Mouse (Mus musculus) CD4-positive, CD25-positive, alpha-beta regulatory T cell, adult 4 months (primary cell): ENCODE measurements around the gene Hbb-y. TPM values are rescaled to one million over a fixed set of nuclear protein-coding genes. Genes with fewer than 3 reads are reported as not detected.
"Not testable (repeated sequence)": the region's sequence is repeated elsewhere in the genome, so short reads cannot be mapped to it uniquely, and the experiment has no call there.

Source experiments
- ATAC-seq: one replicate; pipeline ENCODE4 v1.8.0; 2017
- polyA plus RNA-seq, 2 experiments: library from polyadenylated mRNA; unstranded; fragments of 100-300 nt; shearing (Covaris generic); gene quantifications; one replicate each; pipeline ENCODE4 v1.2.1; 2017

Hbb-y gene
- polyA plus RNA-seq, 2 experiments from 2014 or later: not detected

DNA sequence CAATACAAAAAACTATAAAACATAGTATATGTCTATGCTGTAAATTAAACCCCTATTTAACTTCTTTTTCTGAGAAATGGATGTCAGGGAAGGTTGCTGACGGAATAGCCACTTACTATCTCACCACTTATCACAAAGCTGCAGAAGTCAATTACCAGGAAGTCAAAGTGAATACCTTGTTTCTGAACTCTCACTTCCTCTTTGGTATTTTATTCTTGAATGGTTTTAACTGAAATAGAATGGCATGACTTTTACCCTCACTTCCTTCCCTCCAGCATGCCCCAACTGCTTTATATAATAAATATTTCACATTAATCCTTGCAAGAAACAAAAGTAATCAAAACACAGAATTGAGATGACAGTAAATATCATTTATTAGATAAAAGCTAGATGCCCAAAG is 40.8 kb downstream of the Hbb-y start:
- no peak for ATAC-seq

DNA sequence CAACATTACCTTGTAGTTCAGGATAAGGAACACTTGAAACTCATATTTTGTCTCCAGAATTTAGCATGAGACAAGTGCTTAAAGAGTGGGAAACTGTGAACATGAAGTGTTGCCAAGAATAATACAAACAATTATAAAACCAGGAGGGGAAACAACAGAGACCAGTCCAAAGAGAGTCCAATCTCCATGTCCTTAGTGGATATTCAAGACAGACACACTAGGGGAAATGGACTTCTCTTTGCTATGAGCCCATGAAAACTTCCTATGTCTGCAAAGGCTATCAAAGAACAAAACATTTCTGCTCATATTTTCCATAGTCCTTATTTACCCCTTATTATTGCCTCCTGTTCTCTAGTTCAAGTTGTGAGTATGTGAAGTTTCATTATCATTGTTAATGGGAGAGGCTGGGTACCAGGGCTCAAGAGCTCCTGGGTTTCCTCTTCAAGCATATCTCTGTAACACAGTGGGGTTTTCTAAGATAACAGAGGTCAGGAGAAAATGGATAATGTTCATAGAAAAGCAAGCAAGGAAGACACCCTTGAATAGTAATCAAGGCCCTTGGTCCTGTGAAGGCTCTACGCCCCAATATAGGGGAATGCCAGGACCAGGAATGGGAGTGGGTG is 41.7 kb downstream of the Hbb-y start:
- no peak for ATAC-seq

DNA sequence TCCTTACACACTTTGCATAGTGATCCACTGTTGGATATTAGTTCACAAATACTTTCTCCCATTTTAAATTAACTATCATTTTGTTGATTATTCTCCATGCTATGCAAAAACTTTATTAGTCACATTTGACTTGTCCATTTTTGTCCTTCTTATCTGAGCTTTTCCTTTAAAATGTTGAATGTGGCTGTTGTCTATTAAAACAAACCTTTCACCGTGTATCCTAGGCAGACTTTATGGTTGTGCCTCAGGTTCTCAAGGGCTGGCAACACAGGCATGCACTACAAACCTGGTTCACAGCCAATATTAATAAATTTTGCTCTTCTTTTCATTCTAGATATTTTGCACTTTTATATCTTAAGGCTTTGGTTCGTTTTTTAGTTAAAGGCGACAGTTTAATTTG is 42.3 kb downstream of the Hbb-y start:
- no peak for ATAC-seq

DNA sequence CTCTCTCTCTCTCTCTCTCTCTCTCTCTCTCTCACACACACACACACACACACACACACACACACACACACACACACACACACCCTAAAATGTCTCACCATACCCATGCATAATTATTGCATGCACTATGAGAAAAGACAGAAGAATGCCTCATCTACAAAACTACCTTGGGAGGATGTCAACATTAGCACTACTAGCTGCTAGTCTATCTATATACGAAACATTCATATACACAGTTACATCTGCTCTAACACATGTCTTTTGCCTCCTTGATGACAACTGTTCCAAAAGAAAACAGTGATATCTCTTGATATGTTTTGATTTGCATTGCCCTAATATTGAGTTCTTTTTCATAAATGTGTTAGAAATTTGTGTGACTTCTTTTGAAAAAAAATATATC is 42.7 kb downstream of the Hbb-y start:
- no peak for ATAC-seq

DNA sequence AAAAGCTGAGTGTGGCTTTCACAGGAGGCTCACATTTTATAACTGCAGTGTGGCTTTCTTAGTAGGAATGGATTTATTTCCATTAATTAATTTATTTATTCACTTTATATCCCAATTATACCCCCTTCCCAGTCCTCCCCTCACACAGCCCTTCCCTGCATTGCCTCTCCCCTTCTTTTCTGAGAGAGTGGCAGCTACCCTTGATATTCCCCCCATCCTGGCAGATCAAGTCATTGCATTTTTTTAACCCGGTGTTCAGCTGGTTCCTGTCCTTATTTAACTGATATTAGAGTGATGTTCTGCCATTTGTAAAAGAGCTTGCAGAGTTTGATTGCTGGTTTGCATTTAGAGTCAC is 43.2 kb downstream of the Hbb-y start:
- no peak for ATAC-seq

DNA sequence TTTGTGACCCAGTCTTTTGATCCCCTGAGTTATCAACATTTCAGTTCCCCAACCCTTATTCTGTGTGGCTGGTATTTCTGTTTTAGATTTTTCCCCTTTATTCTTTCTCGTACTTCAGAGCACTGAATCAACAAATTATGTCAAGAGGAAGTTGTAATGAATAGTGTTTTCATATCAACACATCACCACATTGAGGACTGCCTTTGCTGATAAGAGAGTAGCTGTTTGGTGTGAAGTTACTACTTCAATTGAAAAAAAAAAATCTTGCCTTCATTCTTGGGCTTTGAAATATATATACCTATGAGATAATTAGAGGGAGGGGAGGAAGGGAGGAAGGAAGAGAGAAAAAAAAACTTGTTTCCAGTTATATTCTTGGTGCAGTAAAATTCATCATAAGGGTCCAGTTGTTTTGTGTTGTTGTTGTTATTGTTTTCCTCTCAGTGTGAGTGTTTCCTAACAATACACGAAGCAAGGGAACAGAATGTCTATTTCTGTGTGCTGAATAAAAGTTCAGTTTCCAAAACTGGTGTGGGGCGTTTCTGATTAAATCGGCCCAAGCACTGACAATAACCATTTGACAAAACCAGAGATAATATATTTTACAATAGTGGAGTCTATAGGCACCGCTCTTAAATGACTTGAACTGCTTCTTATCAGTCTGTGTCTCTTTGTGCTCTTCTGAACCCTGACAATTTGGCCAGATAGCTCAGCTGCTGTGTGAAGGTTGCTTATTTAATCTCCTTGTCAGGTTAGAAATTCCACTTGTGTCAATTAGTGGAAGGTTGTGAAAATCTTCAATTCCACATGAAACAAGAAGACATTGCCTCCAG is 43.8 kb downstream of the Hbb-y start:
- ATAC-seq: no peak

DNA sequence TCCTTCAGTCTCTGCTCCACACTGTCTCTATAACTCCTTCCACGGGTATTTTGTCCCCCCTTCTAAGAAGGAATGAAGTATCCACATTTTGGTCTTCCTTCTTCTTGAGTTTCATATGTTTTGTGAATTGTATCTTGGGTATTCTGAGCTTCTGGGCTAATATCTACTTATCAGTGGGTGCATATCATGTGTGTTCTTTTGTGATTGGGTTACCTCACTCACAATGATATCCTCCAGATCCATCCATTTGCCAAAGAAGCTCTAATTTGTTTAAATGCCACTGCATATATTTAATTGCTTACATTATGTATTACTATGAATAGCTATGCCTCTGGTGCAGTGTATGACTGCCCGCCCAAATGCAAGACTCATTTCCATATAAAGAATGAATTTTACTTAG is 44.9 kb downstream of the Hbb-y start:
- ATAC-seq: not testable (repeated sequence)

DNA sequence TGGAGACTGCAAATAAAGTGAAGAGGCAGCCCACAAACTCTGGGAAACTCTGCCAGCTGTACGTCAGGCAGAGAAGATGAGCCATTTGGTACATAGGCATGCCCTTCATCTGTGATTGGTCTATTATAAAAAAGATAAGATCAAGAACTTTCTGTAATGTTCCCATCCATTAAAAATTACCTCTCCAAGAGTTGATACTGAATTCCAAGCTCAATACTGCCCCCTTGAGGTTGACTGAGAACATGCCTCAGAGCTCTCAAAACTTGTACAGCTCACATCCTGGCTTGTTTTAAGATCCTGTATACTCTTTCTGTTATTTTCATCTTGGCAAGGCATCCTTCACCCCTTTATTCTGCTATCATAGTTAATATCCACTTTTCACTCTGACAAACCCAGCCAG is 46.2 kb downstream of the Hbb-y start:
- peak; percentile 53 for ATAC-seq

Other genes starting within 250 kb of the Hbb-y start
- gene Olfr620, start 240.7 kb downstream of the Hbb-y start, polyA plus RNA-seq: 1 to 10 TPM in 1 of 2 experiments, not detected in 1; 1.3 TPM
- not detected for gene Olfr622, start 210.5 kb downstream of the Hbb-y start, polyA plus RNA-seq
- gene Olfr623, start 189.5 kb downstream of the Hbb-y start, polyA plus RNA-seq: not detected
- gene Olfr624, start 182.0 kb downstream of the Hbb-y start, polyA plus RNA-seq: not detected
- gene Olfr625-ps1, start 170.5 kb downstream of the Hbb-y start, polyA plus RNA-seq: not detected
- gene Olfr243, start 138.5 kb downstream of the Hbb-y start, polyA plus RNA-seq: not detected
- not detected for gene Olfr628, start 122.8 kb downstream of the Hbb-y start, polyA plus RNA-seq
- gene Olfr629, start 108.3 kb downstream of the Hbb-y start, polyA plus RNA-seq: not detected
- not detected for gene Olfr630, start 95.9 kb downstream of the Hbb-y start, polyA plus RNA-seq
- not detected for gene Olfr69, start 81.6 kb downstream of the Hbb-y start, polyA plus RNA-seq
- not detected for gene Olfr68, start 73.5 kb downstream of the Hbb-y start, polyA plus RNA-seq
- not detected for gene Olfr67, start 61.4 kb downstream of the Hbb-y start, polyA plus RNA-seq
- gene Hbb-bt, start 39.2 kb downstream of the Hbb-y start, polyA plus RNA-seq: 1 to 10 TPM in 1 of 2 experiments, not detected in 1; 2.4 TPM
- gene Hbb-bs, start 25.1 kb downstream of the Hbb-y start, polyA plus RNA-seq: 1 to 10 TPM; 3.4 to 7.7 TPM
- not detected for gene Hbb-bh2, start 12.7 kb downstream of the Hbb-y start, polyA plus RNA-seq
- gene Hbb-bh1, start 10.1 kb downstream of the Hbb-y start, polyA plus RNA-seq: not detected
- under 1 TPM in 1 of 2 experiments, not detected in 1; 0.13 TPM for gene Olfr66, start 33.0 kb upstream of the Hbb-y start, polyA plus RNA-seq
- under 1 TPM in 1 of 2 experiments, not detected in 1; 0.07 TPM for gene Olfr64, start 41.3 kb upstream of the Hbb-y start, polyA plus RNA-seq
- gene Olfr65, start 50.3 kb upstream of the Hbb-y start, polyA plus RNA-seq: not detected
- gene Olfr631, start 75.6 kb upstream of the Hbb-y start, polyA plus RNA-seq: not detected
- gene Olfr632, start 81.1 kb upstream of the Hbb-y start, polyA plus RNA-seq: not detected
- gene Olfr633, start 91.2 kb upstream of the Hbb-y start, polyA plus RNA-seq: not detected
- under 1 TPM in 1 of 2 experiments, not detected in 1; 0.05 TPM for gene Olfr635, start 117.9 kb upstream of the Hbb-y start, polyA plus RNA-seq
- not detected for gene Olfr638, start 145.5 kb upstream of the Hbb-y start, polyA plus RNA-seq
- under 1 TPM in 1 of 2 experiments, not detected in 1; 0.08 TPM for gene Olfr639, start 164.1 kb upstream of the Hbb-y start, polyA plus RNA-seq
- not detected for gene Olfr640, start 172.4 kb upstream of the Hbb-y start, polyA plus RNA-seq
- not detected for gene Olfr641, start 182.2 kb upstream of the Hbb-y start, polyA plus RNA-seq
- not detected for gene Olfr642, start 199.4 kb upstream of the Hbb-y start, polyA plus RNA-seq
- not detected for gene 4930516K23Rik, start 208.2 kb upstream of the Hbb-y start, polyA plus RNA-seq
- not detected for gene Olfr644, start 218.7 kb upstream of the Hbb-y start, polyA plus RNA-seq
- gene Olfr645, start 232.2 kb upstream of the Hbb-y start, polyA plus RNA-seq: not detected